Mouse (Mus musculus) limb, embryonic 11.5 days (tissue): ENCODE data around the gene Tek. TPM values are rescaled to one million over a fixed set of nuclear protein-coding genes. Genes with fewer than 3 reads are reported as not detected.

Experiments used
- ATAC-seq: fragments of 200-750 bp; cut with Nextera tagmentation; 2 replicates; pipeline ENCODE4 v1.8.0; 2017; ENCODE audit warnings: low read depth; ENCODE audit not compliant: insufficient number of reproducible peaks, low FRiP score, low TSS enrichment
- DNase-seq: peaks from one replicate; pipeline ENCODE4 v3.0.0-alpha.2; 2015; ENCODE audit warnings: low spot score
- H3K27ac ChIP-seq: fragments of 300-500 bp; sonication (generic); replicated peaks from 2 replicates; pipeline ENCODE4 v1.5.1; 2014; ENCODE audit warnings: low read depth, mild to moderate bottlenecking, low read length
- H3K27me3 ChIP-seq: fragments of 300-500 bp; sonication (generic); 2 replicates; pipeline ENCODE4 v1.6.1; 2014; ENCODE audit warnings: mild to moderate bottlenecking, low read length, mixed read lengths; ENCODE audit not compliant: control insufficient read depth, insufficient read depth
- H3K36me3 ChIP-seq: fragments of 300-500 bp; sonication (generic); 2 replicates; pipeline ENCODE4 v1.6.1; 2014; ENCODE audit warnings: mild to moderate bottlenecking, low read length, moderate library complexity, mixed read lengths; ENCODE audit not compliant: control insufficient read depth, insufficient read depth
- H3K4me1 ChIP-seq: fragments of 300-500 bp; sonication (generic); 2 replicates; pipeline ENCODE4 v1.6.1; 2014; ENCODE audit warnings: low read length, mixed read lengths; ENCODE audit not compliant: control insufficient read depth, insufficient read depth
- H3K4me2 ChIP-seq: fragments of 300-500 bp; sonication (generic); 2 replicates; pipeline ENCODE4 v1.6.1; 2014; ENCODE audit warnings: low read depth, mild to moderate bottlenecking, moderate library complexity; ENCODE audit not compliant: severe bottlenecking
- H3K4me3 ChIP-seq: fragments of 300-500 bp; sonication (generic); 2 replicates; pipeline ENCODE4 v1.5.1; 2014; ENCODE audit warnings: low read depth, low read length
- H3K9ac ChIP-seq: fragments of 300-500 bp; sonication (generic); 2 replicates; pipeline ENCODE4 v1.6.1; 2014; ENCODE audit warnings: mild to moderate bottlenecking, low read length
- H3K9me3 ChIP-seq: fragments of 300-500 bp; sonication (generic); 2 replicates; pipeline ENCODE4 v1.6.1; 2016; ENCODE audit warnings: low read length; ENCODE audit not compliant: control insufficient read depth
- whole genome bisulfite sequencing: fragments of 180-500 bp; shearing (Covaris S2); extraction: QIAGEN DNeasy Blood & Tissue Kit; methylation state at CpG from one replicate; pipeline ENCODE4 v1.1.7; 2014; 5-methylcytosine and 5-hydroxymethylcytosine counted together
- polyA plus RNA-seq: library from polyadenylated mRNA; unstranded; fragments of >200 nt; fragmentation: Nextera tagmentation; extraction: Ambion mirVana; gene quantifications from 2 replicates; pipeline ENCODE4 v1.2.1, GENCODE M21; 2014

Gene Tek
- polyA plus RNA-seq, 1 experiment from 2014 or later = 9.6 TPM

DNA sequence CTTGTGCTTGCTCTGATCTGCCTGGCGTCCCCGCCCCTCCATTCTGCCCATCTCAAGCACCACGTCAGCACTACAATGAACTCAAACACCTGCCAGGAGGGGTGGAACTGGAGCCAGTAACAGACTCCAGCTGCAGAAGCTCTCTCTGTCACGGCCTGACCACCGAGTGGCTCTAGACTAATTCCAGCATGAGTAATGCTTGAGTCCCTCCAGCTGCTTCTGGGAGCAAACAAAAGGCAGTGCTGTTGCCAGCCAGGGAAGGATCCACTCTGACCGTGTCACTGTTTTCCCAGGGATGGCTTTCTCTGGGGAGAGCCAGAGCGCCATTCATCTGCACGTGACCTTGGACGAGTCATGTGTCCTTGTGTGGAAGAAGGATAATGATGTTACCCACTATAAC lies 13.4 kb downstream of the Tek start:
- H3K4me2 ChIP-seq = no peak overlapping the region
- no peaks in the 10 kb centered on the region for H3K4me1 ChIP-seq
- H3K9ac ChIP-seq = no peak overlapping the region
- no peaks in the 10 kb centered on the region for H3K9me3 ChIP-seq
- H3K36me3 ChIP-seq = no peaks in the 10 kb centered on the region
- no peak overlapping the region for H3K4me3 ChIP-seq
- DNase-seq (no peak), ATAC-seq (peak; percentile 39; the same call in 1 of the 2 replicates)
- no peak overlapping the region for H3K27ac ChIP-seq
- WGBS = 59% methylated on average over 9 of the region's 9 CpGs
- no peaks in the 10 kb centered on the region for H3K27me3 ChIP-seq

- DNase-seq (peak; percentile 47), ATAC-seq (peak; percentile 78; the same call in 1 of the 2 replicates)
- no peak overlapping the region for H3K27ac ChIP-seq
Measured at GRCm38 (mm10) chr4:94765217-94765616, 26.1 kb downstream of the Tek start.

DNA sequence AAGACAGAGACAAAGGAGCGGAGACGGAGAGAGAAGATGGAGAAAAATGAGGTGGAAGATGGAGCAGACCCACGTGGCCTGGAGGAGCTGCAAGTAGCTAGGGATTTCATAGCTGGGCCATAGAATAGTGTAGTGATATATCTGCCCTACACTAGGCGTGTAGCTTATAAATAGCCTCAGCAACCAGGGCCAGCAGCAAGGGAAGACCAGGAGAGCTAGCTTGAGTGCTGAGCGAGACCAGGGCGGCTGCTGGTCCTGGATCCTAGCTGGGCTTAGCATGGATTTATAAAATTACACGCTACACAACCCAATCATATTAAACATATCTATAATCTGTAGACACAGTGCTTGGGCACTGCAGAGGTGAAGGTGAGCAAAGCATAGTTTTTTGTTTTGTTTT lies 27.1 kb downstream of the Tek start:
- no peak overlapping the region for H3K4me3 ChIP-seq
- no peak overlapping the region for H3K4me2 ChIP-seq
- no peak overlapping the region for H3K9ac ChIP-seq
- DNase-seq (no peak), ATAC-seq (no peak)
- H3K9me3 ChIP-seq = no peaks in the 10 kb centered on the region
- 74% methylated on average over 7 of the region's 7 CpGs for WGBS
- no peaks in the 10 kb centered on the region for H3K27me3 ChIP-seq
- no peaks in the 10 kb centered on the region for H3K36me3 ChIP-seq
- H3K4me1 ChIP-seq = no peaks in the 10 kb centered on the region
- H3K27ac ChIP-seq = no peak overlapping the region; the same call in 1 of the 2 replicates

More at GRCm38 (mm10) chr4:94765217-94765616, 26.1 kb downstream of the Tek start:
- H3K36me3 ChIP-seq = no peaks in the 10 kb centered on the region
- no peaks in the 10 kb centered on the region for H3K27me3 ChIP-seq
- H3K4me1 ChIP-seq = no peaks in the 10 kb centered on the region
- no peak overlapping the region for H3K4me3 ChIP-seq
- no peak overlapping the region for H3K4me2 ChIP-seq
- H3K9ac ChIP-seq = no peak overlapping the region
- H3K9me3 ChIP-seq = no peaks in the 10 kb centered on the region

GRCm38 (mm10) chr4:94768624-94769023 lies 29.5 kb downstream of the Tek start:
- ATAC-seq (no peak), DNase-seq (no peak)
- Histone ChIP-seq H3K9me3 (no peaks in the 10 kb centered on the region), H3K4me1 (no peaks in the 10 kb centered on the region), H3K9ac (no peak overlapping the region), H3K36me3 (no peaks in the 10 kb centered on the region), H3K4me3 (no peak overlapping the region), H3K4me2 (no peak overlapping the region), H3K27ac (no peak overlapping the region), H3K27me3 (no peaks in the 10 kb centered on the region)
- whole genome bisulfite sequencing = 87% methylated on average over 3 of the region's 3 CpGs

DNA sequence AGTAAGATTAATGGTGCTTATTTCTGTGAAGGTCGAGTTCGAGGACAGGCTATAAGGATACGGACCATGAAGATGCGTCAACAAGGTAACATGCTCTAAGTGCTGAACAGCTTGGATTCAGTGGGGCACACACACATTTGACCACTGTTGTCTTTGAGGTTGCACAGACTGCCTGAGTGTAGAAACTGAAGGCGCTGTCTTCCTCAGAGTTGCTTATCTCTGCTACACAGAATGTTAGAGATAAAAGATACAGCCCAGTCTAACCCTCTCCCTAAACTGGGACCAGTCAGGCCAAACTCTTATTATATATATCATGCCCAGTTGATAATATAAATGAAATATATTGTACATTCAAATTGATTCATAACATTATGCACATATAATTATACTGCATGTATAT lies 42.0 kb downstream of the Tek start:
- WGBS = 91% methylated on average over 5 of the region's 5 CpGs

DNA sequence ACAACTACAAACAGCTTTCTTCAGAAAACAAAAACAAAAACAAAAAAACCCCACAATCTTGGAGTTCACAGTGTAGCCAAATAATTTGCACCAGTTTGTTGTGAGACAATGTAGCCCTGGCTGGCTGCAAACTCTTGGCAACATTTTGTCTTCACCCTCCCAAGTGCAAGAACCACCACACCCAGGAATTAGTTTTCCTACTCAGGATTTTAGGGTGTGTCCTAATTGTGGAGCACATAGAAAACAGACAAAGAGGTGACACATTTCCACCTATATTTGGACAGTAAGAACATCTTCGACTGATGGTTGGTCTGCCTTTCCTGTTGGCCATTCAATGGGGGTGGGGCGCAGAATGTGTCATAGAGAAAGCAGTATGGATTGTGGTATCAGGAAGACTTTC lies 46.8 kb downstream of the Tek start:
- no peaks in the 10 kb centered on the region for H3K9me3 ChIP-seq
- H3K4me1 ChIP-seq = no peaks in the 10 kb centered on the region
- ATAC-seq (no peak), DNase-seq (no peak)
- H3K4me3 ChIP-seq = no peak overlapping the region
- no peak overlapping the region for H3K4me2 ChIP-seq
- no peak overlapping the region for H3K27ac ChIP-seq
- 93% methylated on average over 2 of the region's 2 CpGs for WGBS
- no peak overlapping the region for H3K9ac ChIP-seq
- H3K36me3 ChIP-seq = no peaks in the 10 kb centered on the region
- H3K27me3 ChIP-seq = no peaks in the 10 kb centered on the region

More for the DNA sequence above, 42.0 kb downstream of the Tek start:
- no peaks in the 10 kb centered on the region for H3K27me3 ChIP-seq
- H3K9ac ChIP-seq = no peak overlapping the region
- H3K4me3 ChIP-seq = no peak overlapping the region
- H3K4me2 ChIP-seq = no peak overlapping the region
- no peaks in the 10 kb centered on the region for H3K9me3 ChIP-seq
- ATAC-seq (no peak), DNase-seq (no peak)
- H3K36me3 ChIP-seq = no peaks in the 10 kb centered on the region
- H3K4me1 ChIP-seq = no peaks in the 10 kb centered on the region
- H3K27ac ChIP-seq = no peak overlapping the region

DNA sequence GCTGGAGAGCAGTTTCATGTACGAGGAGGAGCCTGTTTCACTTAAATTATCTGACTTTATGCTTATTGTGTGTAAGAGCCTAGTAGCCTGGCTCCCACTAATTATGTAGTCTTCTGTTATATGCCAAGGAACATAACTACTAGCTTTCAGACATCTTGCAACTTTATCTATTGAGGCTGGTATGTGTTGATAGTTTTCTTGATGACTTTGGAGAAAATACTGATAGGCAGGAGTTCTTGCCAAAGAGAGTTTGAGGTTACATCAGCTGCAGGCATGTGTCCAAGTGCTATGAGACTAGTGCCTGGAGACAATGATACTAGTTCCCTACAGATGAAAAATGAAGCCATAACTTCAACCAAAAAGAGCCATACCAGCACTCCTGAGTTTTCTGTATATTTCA lies 64.1 kb downstream of the Tek start:
- Histone ChIP-seq H3K4me3 (no peak overlapping the region), H3K27ac (no peak overlapping the region), H3K36me3 (no peaks in the 10 kb centered on the region), H3K27me3 (no peaks in the 10 kb centered on the region), H3K4me2 (no peak overlapping the region), H3K4me1 (no peaks in the 10 kb centered on the region), H3K9me3 (no peaks in the 10 kb centered on the region), H3K9ac (no peak overlapping the region)
- WGBS = 74% methylated on average over 1 of the region's 1 CpGs
- ATAC-seq = no peak
- DNase-seq = no peak

GRCm38 (mm10) chr4:94810616-94811015 lies 71.5 kb downstream of the Tek start:
- no peak overlapping the region for H3K4me2 ChIP-seq
- WGBS = 67% methylated on average over 1 of the region's 1 CpGs
- peak; percentile 2 for DNase-seq
- H3K36me3 ChIP-seq = no peaks in the 10 kb centered on the region
- no peaks in the 10 kb centered on the region for H3K4me1 ChIP-seq
- no peaks in the 10 kb centered on the region for H3K9me3 ChIP-seq
- H3K27me3 ChIP-seq = no peaks in the 10 kb centered on the region
- no peak overlapping the region for H3K4me3 ChIP-seq
- no peak overlapping the region for H3K9ac ChIP-seq
- ATAC-seq = no peak
- no peak overlapping the region for H3K27ac ChIP-seq

- 71% methylated on average over 1 of the region's 1 CpGs for WGBS
- Histone ChIP-seq H3K27me3 (no peaks in the 10 kb centered on the region), H3K27ac (no peak overlapping the region), H3K4me2 (no peak overlapping the region), H3K4me3 (no peak overlapping the region), H3K36me3 (no peaks in the 10 kb centered on the region), H3K4me1 (no peaks in the 10 kb centered on the region), H3K9me3 (no peaks in the 10 kb centered on the region; the same call in 1 of the 2 replicates), H3K9ac (no peak overlapping the region)
- no peak for DNase-seq
- no peak for ATAC-seq
Measured at GRCm38 (mm10) chr4:94826891-94827290, 87.8 kb downstream of the Tek start.
